Mouse (Mus musculus) kidney, adult 2 months (tissue): ENCODE data around the gene Nsfl1c.

ENCODE experiments used
- CTCF ChIP-seq: fragments of 200-500 bp; conservative IDR thresholded peaks from 2 replicates; pipeline ENCODE4 v1.5.1; 2011; ENCODE audit warnings: low read depth, mild to moderate bottlenecking, control low read depth, low read length, moderate library complexity, mixed read lengths; ENCODE audit not compliant: insufficient read depth, insufficient read length
- POLR2A ChIP-seq: fragments of 200-500 bp; IDR thresholded peaks from one replicate; pipeline ENCODE4 v1.6.1; 2011; ENCODE audit warnings: low read depth, low read length, control low read depth

- no peak for TF ChIP-seq CTCF
- no peak for TF ChIP-seq POLR2A
Measured at GRCm38 (mm10) chr2:151549615-151550121, 55.7 kb downstream of the Nsfl1c start.
